Mouse (Mus musculus) CD4-positive helper T cell, adult 2 months (primary cell): ENCODE measurements at regions not wholly inside any gene's neighbourhood (a gene's known extent, or its start where the extent isn't known, plus 50 kb on each side); places are given as distances from the start of the nearest gene placed in this dataset.

Source experiments
- DNase-seq: peaks from one replicate; pipeline ENCODE4 v3.0.0-alpha.2; 2012; ENCODE audit warnings: low read depth, missing footprints, low spot score

DNA sequence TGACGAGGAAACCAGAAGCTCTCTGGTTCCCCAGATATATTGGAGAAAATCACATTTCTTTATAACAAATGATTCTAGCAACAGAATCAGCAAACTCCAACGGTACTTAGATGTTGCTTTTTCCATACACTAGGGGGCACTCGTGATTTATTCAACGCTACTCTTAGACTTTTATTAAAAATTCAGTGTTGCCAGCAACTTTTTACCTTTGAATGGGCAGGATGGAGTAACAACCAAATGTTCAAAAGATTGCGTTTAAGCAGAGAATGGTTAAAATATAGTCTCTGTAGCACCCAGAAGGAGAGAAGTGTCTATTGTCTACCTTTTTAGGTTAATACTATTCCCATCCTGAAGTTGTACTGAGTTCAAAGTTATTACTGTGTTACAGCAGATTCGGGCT lies 715.4 kb upstream of the Cblb start:
- peak; percentile 56 for DNase-seq

DNA sequence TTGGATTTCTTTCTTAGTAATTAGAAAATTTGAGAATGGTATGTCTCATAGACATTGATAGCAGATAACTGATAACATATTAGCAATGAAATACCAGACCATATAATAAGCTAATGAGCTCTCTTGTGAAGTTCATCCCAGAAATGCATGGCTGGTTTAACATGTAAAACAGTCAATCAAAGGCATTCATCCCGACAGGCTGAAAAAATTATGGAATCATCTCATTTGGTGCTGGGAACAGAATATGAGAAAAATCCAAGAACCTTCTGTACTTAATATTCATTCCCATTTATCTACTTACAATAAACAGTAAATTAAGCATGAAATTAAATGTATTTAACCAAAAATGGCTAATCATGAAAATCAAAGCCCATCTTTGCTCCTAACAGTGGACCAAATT lies 698.8 kb upstream of the Cblb start:
- no peak for DNase-seq

DNA sequence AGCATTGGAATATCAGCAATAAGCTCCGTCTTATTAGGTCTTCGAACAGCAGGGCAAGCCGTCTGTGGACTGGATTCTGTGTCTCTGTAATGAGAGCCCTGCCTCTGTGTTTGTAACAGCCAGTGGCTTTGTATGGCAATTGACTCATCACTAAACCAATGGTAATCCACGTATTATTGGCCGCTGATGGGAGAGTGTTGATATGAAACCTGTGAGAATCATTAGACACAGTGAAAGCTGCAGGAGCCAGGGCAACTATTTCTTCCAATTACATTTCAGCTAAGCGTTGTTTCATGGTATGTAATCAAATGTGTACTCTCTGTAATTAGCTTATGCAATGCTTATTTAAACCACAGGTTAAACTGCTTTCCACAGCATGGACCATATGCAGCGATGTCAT lies 696.1 kb upstream of the Cblb start:
- no peak for DNase-seq

DNA sequence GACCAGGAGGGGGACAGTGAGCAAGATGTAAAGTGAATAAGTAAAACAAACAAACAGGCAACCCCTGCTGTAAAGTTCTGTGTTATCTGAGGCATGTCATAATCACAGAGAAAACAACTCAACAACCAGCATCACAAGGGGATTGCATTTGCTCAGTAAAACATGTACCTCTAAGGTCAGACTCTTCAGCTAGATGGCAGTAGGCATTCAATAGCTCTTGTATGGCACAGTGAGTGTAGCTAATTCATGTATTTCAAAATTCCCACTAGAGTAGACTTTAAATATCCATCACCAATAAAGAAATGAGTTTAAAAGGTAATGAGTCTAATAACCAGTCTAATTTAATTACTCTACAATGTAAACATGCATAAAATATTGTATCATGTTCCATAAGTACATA lies 683.9 kb upstream of the Cblb start:
- no peak for DNase-seq

DNA sequence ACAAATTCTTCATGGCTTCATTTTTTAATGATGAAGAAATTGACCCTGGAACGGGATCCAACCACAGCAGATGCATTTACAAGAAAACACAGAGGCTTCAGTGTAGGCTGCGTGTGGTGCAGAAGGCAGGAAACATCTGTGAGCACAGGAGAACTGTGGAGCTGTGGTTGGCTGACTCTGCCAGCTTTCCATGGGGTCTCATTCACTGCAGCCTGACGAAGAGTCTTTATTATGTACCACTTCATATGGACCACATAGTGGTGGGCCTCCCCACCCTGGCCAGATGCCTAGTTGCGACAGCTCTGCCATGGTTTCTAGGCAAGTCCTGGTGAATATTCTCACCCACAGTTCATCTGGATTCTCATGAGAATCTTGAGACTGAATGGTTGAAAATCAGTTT lies 678.9 kb upstream of the Cblb start:
- DNase-seq, result no peak

DNA sequence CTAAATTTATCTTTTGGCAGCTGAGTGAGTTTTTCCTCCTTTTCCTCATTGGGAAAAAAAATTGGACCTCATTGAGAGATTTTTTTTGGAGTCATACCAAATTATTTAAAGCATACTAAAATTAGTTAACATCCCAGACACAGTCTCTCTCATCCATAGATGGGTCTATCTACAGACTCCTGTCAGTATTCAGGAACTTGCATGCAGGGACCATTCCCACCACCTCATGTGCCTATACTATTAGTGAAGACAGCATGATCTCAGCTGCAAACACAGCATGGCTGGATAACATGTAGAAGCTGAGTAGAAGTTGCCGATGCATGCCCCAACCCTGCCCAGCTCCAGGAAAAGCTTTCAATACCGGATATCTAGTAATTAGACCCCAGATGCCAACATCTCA lies 677.2 kb upstream of the Cblb start:
- no peak for DNase-seq

DNA sequence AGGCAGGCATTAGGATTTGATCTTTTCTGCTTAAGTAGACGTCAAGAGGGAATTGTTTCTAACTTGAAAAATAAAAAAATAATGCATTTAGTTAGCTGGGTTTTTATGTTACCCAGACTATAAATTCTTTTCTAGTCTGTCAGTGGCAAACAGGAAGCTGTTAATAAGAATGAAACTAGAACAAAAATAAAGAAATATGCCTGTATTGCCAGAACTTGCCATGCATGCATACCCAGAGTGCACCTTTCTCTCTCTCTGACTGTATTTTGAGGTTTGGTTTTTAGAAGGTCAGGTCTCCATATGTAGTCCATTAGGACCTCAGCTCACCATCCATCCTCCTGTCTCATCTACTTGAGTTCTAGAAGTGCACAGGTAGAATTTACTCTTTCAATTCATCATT lies 661.0 kb upstream of the Cblb start:
- DNase-seq, result no peak

DNA sequence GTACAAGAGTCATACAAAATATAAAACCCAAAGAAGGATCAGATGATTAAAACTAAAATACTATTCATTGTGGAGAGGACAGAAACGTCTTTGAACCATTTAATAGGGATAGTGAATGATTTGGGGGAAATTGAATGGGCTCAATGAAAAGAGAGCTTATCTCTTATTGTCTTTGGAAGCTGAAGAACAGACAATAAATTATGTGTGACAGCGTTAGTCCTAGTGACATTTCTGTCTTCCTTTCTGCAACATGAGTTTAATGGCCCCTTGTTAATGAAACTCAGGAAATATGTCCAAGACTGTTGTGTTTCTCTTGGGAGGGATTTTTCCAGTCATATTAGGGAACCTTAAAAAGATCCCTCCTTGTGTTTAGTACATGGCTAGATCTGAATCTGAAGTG lies 644.6 kb upstream of the Cblb start:
- DNase-seq, result no peak

DNA sequence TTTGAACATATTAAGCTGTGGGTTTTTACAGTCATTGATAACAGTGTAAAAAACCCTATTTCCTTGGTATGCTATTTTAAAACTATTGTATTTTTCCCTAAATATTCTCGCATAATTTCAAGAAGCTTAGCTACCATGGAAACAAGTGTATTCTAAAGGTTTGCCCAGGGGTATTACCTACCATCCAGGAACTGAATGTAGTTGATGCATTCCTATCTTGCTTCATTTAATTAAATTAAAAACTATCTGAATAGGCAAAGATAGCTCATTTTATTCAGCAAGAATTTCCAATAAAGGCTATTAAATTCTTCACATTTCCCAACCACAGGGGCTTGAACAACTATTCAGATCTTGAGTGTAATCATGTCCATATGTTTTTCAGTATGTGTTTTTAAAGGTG lies 643.5 kb upstream of the Cblb start:
- DNase-seq, result no peak

DNA sequence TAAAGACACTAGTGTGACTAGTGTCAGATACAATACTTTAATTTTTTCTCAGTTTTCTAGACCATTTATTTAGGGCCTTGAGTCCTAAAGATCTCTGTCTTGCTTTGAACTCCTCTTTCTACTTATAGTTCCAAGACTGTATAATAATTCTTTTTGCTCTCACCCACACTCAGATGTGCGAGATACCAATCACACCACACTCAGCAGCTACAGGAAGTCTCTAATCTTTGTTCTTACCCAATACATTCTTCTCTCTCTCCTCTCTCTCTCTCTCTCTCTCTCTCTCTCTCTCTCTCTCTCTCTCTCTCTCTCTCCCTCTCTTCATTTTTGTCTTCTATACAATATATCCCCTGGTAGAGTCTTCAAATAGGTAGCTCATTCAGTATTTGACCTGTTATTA lies 637.2 kb upstream of the Cblb start:
- no peak for DNase-seq
